Mouse (Mus musculus) gastrocnemius, adult 18-20 months (tissue): ENCODE measurements around the gene Top2b. TPM values are rescaled to one million over a fixed set of nuclear protein-coding genes. Genes with fewer than 3 reads are reported as not detected.
A peak's percentile ranks its signal among the peaks of the same experiment; 100 is the strongest.

ENCODE experiments used
- DNase-seq: peaks from one replicate; pipeline ENCODE4 v3.0.0; 2021; ENCODE audit warnings: low spot score
- total RNA-seq, 2 experiments: library from RNA; stranded (reverse); gene quantifications; 2 replicates each; pipeline ENCODE4 v1.2.3; 2021

Gene Top2b
- total RNA-seq, 2 experiments from 2014 or later: 28.6 to 31.8 TPM

DNA sequence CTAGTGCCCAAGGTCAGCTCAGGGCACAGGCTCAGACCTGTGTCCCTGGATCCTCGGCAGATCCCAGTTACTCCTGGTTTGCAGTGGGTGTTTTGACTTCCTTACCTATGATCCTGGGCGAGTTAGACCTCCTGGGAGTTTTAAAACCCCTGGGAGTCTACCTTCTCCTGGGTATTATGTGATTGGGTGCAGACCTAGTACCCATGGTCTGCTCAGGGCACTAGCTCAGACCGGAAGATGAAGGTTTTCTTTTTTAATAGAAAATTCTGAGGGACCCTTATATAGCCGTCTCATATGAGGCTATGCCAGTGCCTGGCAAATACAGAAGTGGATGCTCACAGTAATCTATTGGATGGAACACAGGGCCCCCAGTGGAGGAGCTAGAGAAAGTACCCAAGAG lies 40.2 kb downstream of the Top2b start:
- no peak for DNase-seq

DNA sequence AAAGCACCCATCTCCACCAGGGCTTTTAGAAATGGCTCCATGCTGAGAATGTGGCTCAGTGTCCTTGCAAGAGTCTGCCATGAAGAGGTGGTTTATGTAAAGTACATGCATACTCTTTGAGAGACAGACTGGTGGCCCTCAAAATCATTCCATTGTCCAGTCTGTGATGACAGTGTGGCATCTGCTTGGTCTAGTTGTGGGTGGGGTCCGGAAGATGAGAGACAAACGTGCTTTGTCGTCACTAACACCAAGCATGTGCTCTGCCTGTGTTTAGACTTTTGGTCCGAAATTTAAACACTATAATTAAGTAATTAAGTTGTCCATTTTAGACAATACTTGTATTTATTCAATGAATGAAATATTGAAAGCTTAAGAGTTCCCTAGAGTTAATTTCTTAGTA lies 49.2 kb downstream of the Top2b start:
- no peak for DNase-seq

DNA sequence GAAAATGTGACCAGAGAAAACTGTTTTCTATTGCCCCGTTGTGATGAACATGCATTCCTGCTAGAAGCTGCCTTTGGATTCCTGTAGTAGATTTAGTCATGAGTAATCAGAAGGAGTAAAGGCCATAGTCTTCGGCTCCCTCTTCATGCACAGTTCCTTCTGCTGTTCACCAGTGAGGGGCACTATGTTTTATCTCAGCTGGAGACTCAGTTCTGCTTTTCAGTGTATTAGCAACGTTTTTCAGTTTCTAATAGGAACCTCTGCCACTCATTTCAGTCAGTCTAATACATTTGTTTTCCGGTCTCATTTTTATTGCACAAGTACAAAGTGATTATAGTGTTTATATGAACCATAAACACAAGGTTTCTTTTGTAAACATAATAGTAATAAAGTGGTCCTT lies 62.6 kb downstream of the Top2b start:
- DNase-seq: no peak

DNA sequence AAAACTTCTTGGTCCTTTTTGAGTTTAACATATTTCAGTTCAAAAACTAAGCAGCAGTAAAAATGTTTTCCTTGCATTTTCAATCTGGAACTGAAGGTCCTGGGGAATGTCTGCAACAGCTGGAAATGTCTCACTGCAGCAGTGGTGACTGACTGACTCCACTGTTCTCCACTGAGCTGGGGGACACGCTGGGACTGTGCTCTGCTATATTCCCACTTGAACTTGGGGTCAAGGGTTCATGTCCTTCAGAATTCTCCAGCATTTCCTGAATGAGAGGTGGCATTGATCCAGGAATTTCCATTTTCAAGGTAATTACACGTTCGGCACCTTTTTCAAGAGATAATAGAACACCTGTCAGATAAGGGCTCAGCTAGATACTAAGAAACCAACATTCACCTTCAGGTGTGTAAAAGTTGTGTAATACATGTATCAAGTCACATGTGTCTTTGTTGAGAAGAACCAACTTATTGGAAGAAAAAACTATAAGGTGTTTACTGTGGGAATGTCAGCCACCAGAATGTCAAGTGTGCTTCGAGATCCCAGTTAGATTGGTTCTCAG lies 67.0 kb downstream of the Top2b start:
- no peak for DNase-seq

DNA sequence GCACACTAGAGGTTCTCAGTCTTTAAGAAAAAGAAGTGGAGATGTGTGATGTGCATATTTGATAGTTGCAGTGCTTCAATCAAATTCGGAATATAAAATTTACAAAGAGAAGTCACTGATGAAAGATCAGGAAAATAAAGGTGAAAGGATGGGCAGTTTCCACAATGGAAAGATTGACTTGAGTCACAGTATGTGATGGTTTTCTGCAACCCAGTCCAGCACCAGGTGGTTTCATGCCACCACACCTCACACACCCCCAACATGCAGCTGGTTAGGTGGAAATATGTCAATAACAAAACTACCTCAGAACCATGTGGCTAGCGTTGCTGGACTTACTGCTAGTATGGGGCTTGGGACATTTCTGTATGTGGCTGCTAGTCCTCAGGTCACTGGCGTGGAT lies 67.6 kb downstream of the Top2b start:
- DNase-seq: no peak

DNA sequence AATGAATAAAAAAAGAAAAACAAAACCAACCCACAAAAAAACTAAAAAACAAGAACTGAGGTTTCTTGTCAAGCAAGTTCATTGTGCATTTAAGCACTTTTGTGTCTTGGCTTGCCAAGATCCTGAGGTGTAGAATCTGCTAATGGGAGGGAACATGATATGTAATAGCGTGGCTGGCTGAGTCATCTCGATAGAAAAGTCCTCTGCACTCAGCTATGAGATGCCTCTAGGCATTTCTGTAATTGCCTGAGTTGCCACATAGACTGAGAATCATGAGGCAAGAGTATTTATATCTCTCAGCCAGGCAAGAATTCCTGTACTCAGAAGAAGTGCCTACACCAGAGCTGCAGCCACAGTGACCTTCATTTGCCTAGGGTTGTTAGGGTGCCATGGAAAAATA lies 68.2 kb downstream of the Top2b start:
- DNase-seq: peak; percentile 60

DNA sequence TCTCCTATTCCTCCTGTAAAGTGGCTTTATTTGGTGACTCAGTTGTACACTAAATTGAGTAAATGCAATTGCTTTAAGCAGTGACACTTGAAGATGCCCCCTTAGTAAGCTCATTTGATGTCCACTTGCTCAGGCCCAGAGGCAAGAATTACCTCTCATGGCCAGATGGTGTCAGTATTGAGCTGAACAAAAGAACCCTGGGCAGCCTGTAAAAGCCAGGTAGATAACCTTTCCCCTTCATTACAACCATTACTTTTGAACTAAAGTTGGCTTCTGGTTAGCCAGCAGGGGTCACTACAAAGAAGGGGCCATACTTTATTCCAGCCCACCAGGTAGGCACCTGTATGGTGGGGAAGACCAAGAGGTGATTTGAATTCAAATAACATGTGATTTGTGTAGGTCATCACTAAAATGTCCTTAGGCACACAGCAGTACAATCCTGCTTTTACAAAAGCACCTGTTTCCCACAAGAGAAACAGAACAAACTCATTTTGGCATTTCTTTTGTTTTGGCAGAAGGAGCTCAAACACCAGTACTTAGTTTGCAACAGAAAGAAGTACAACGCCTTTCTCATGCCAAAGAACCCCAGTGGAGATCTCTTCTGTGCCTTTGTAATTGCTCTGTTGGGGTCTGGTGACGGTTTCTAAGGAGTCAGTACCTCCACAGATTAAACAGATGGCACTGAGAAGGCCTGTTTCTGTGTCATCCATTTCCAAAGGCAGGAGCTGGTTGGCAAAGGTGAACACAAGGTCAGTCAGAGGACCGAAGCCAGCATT lies 69.6 kb downstream of the Top2b start:
- peak; percentile 71 for DNase-seq

DNA sequence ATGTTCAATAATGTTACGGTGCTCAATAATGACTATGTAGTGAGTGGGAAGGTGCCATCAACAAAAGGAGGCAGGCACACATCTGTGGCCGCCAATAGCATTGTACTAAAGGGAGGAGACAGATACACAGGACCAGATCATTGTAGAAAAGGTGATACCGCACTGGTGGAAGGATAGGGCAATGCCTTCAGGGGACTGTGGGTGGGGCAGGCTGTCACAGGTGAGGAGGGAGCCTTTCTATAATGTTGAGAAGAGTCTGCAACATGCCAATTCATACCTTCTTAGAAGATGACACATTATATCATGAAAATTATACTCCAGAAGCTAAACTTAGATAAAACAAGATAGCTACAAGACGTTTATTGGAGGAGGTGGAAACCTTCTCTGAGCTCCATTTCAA lies 72.4 kb downstream of the Top2b start:
- no peak for DNase-seq

DNA sequence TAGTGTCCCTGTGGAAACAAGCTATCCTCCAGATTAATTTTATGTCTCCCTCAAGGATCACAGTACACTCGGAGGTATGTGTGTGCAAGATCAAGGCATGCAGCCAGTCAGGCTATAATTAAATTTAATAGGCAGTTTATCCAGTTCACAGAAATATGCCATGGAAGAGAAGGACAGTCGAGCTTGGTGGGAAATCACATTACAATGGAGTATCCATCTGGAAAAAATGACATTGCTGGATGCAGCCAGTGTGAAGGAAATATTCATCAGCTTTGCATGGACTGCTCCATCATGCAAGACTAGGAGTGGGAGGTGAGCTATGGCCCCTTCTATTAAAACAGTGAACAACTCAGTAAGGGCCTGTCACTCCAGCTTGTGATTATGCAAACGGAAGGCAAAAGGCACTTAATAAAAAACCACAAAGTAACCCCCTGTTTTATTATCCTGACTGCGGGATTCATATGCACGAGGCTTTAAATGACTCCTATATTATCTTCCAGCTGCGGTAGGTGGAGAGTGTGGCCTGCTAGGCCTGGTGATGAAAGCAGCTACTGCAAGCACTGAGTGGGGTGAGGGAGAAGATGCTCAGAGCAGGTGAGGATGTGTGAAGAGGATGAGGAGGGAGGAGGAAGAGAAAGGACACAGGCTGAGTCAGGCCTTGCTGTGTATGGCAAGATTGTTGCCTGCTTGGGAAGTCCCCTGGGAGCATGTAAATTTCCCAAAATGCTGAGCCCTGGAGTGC lies 74.6 kb downstream of the Top2b start:
- DNase-seq: no peak

DNA sequence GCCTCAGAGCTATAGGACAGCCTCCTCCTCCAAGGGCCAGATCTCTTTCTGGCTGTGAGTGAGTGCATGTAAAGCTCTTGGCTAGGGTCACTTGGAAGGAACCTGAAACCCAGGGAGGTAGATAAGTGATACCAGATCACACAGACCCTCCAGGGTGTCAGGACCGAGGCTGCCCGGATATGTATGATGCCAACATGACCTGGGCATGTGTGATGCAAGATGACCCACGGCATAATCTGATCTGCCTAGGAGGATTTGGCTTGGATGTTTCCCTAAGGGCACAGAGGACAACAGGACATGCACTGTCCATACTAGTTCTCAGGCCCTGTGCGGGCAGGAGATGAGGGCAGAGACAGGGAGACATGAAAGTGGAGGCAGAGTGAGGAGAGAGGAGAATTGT lies 79.9 kb downstream of the Top2b start:
- DNase-seq: peak; percentile 73

DNA sequence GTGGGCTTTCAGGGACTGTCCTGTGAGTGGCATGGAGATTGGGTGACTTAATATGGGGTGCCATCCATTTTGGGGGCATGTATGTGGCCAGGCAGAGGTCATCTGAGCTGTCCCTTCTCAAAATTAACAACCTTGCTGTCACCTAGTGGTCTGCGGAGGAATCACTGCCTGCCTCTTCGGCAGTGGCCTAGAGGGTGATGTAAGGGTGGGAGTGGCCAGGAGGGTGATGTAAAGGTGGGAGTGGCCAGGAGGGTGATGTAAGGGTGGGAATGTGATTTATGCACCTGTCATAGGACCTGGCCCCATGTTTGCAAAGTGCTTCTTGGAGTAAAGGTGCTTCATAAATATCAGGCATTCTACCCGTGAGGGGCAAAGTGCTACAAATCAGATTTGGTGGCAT lies 82.6 kb downstream of the Top2b start:
- DNase-seq: no peak

DNA sequence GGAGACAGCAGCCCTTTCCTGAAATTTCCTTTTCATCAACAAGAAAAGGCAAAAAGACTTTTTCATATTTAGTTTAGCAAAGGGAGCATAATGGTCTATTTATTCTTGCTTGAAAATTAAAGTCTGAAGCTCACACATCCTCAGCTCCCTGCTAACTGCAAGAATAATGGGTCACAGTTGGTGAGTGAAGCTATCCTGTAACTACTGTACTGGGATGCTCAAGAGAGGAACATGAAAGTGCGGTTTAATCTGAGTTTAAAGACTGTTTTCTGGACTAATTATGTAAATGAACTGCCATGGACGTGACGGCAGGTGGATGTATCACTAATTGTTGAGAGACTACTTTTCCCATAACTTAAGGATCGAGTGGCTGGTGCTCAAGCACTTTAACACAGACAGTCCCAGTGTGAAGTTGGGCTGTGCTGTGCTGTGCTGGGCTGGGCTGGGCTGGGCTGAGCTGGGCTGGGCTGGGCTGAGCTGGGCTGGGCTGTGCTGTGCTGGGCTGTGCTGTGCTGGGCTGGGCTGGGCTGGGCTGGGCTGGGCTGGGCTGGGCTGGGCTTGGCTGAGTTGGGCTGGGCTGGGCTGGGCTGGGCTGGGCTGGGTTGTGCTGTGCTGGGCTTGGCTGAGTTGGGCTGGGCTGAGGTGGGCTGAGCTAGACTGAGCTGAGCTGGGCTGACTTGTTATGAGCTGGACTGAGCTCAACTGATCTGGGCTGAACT lies 83.4 kb downstream of the Top2b start:
- DNase-seq: no peak

DNA sequence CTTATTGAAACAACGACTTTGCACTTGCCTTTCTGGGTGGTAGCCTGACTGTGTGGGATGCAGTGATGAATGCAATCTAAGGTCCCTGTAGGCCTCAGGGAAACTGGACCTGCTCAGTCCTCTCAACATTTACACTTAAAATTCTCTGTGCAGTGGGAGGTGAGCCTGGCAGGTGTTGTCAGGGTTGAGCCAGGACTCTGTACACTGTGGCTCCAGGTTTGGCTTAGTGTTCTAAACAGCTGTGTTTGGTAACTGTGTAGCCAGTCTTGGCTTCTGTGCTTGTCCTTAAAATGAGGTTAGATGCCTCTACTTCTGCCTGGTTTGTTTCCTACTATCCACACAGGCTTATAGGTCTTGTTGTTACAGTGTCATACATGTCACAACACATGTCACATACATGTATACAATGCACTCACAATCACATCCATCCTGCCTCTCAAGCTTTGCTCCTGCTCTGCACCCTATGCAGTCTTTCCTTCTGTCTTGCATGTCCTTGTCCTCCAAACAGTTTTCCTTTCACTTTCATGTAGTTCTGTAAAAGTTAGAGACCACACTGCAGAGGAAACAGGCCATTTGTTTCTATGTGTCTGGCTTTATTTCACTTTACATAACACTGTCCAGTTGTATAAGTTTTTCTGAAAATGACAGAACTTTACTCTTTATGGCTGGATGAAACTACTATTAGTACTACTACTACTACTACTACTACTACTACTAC lies 113.8 kb downstream of the Top2b start:
- peak; percentile 34 for DNase-seq

DNA sequence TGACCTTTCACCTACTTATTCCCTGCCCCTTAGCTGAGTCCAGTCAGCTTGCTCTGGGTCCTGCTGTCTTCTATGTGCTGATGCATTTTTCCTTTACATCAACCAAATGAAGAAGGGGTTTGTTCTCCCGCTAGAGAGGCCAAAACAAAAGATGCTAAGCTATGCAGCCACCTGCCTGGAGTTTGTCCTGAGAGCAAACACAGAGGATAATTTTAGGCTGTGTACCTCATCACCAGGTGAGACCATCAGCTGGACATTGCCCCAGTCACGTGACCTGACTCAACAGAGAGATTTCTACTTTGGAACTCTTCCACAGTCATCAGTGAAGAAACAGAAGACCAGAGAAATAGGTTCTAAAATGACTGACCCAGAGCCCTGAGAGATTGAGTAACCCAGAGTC lies 114.5 kb downstream of the Top2b start:
- DNase-seq: no peak

DNA sequence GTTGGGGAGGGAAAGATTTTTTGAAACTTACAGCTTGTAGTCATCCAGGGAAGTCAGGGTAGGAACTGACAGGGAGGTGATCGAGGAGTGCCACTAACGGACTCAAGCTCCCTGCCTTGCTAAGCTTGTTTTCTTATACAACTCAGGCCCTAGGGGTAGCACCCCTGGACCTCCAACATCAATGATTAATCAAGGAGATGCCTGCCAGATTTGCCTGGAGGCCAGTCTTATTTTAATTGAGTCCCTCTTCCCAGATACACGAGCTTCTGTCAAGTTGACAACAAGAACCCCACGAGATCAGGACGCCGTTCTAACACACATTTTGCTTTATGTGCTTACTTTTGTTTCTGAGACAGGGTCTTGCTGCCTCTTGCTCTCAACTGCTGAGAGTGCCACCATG lies 115.6 kb downstream of the Top2b start:
- no peak for DNase-seq

DNA sequence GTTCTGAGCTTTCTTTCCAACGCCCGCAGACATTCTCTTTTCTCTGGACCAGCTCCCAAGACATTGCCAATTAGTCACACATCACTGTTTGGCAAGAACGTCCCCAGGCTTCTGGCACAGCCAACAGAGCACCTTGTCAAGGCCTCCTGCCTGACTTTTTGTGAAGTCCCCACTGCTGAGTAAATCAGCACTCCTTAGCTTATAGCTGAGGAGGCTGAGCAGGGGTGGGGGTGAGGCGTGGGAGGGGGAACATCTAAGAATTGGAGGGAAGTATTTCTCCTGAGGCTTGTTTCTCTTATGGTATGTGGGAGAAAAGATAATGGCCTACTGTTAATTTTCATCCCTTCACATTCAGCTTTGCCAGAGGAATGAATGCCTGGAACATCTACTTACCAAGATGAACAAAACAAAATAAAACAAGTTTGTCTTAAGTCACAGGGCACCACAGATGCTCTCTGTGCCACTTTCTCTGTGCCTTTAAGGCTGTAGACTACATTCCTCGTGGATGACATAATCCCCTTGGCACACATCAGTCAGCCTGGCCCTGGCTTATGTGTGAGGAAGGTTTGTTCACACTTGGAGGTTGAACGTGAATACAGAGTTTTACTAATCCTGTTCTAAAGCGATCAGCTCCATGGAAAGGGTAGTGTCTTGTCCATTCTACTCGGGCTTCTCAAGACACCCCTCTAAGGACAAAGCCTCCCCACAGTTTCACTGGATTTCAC lies 118.8 kb downstream of the Top2b start:
- DNase-seq: no peak

Other genes with a start within 250 kb of the Top2b start
- 10 to 100 TPM; 41.7 to 47.7 TPM for gene Ngly1, start 115.9 kb upstream of the Top2b start, total RNA-seq
- gene Oxsm, start 115.4 kb upstream of the Top2b start, total RNA-seq: 10 to 100 TPM; 11.1 to 12.3 TPM